Comparison of ENCODE assay signal across 8 mouse cellular contexts in the genomic region with DNA sequence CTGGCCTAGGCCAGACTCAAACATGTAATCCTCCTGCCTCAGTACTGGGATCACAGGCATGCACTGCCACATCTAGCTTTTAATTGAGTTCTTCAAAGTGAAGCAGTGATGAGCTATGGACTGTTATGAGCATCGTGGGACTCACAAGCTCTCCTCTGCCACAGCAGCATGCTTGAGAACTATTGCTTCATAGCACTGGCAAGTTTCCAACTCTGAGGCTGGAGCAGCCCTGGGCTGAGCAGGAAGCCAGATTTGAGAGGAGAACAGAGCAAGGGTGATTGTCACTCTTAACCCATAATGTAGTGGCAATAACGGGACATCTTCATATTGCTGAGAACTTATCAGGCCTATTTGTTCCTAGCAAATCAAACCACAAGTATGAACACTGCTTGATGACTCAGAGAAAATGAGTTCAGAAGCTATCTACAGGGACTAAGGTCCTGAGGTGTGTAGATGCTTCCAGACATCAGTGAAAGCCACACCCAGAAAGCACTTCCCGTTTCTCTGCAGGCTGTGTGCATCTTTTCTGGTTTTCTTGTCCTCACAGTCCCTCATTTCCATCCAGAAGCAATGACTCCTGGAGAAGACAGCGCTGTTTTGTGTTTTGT. TPM values are rescaled to one million over a fixed set of nuclear protein-coding genes. Genes with fewer than 3 reads are reported as not detected.
DNase-seq lines count a peak whose midpoint lies in the region; ATAC-seq and TF ChIP-seq lines count a peak whose summit lies in the region.
"Had no signal": no experiment of that assay in that cellular context is flagged by ENCODE, and none has a peak within 500 bp of the region (broad histone marks: within the 10 kb centered on the region; RNA-seq: fewer than 3 reads in every experiment).

No protein-coding gene starts in this region.

- peak; percentile 76; the same call in 1 of the 2 replicates for ATAC-seq in neural tube, embryonic 13.5 days (ENCODE audit: low read depth)
- ATAC-seq in granulocyte monocyte progenitor cell, adult 5-6 weeks (replicated peaks; ENCODE audit: poor library complexity, severe bottlenecking), result peak; percentile 88
- peak; percentile 76; the same call in 1 of the 2 replicates for ATAC-seq in stomach, postnatal 0 days (ENCODE audit: low FRiP score, low TSS enrichment)

- DNase-seq in neural tube, embryonic 10.5 days (ENCODE audit: extremely low spot score, low spot score), result no peak
- peak; percentile 9 for DNase-seq in cerebellum, adult 11 months
- peak; percentile 49 to 55 for DNase-seq in kidney, postnatal 36 days
- DNase-seq in stomach, postnatal 0 days (ENCODE audit: low spot score), result peak; percentile 15
- no peak for DNase-seq in spleen, adult 12 weeks (ENCODE audit: low spot score)

- no peak overlapping the region for H3K4me2 ChIP-seq in neural tube, embryonic 13.5 days
- H3K4me2 ChIP-seq in stomach, postnatal 0 days (replicated peaks; ENCODE audit: low read depth), result no peak overlapping the region

- no peak overlapping the region for H3K9ac ChIP-seq in neural tube, embryonic 13.5 days
- H3K9ac ChIP-seq in stomach, postnatal 0 days (ENCODE audit: low read length), result no peak overlapping the region

- peaks cover 13% of the 10 kb centered on the region for H3K36me3 ChIP-seq in neural tube, embryonic 13.5 days
- H3K36me3 ChIP-seq in stomach, postnatal 0 days (ENCODE audit: control insufficient read depth, insufficient read depth, low read length), result no peaks in the 10 kb centered on the region

- no peak overlapping the region for H3K27ac ChIP-seq in neural tube, embryonic 13.5 days (replicated peaks)
- no peak overlapping the region for H3K27ac ChIP-seq in stomach, postnatal 0 days (replicated peaks)

- no peaks in the 10 kb centered on the region for H3K27me3 ChIP-seq in neural tube, embryonic 13.5 days
- H3K27me3 ChIP-seq in stomach, postnatal 0 days (ENCODE audit: control insufficient read depth, insufficient read depth, low read length), result no peaks in the 10 kb centered on the region

- H3K4me3 ChIP-seq in neural tube, embryonic 13.5 days, result no peak overlapping the region
- no peak overlapping the region for H3K4me3 ChIP-seq in stomach, postnatal 0 days (ENCODE audit: low read depth, low read length)
- H3K4me3 ChIP-seq: megakaryocyte, embryonic 14.5 days had no signal

- H3K9me3 ChIP-seq in neural tube, embryonic 13.5 days, result no peaks in the 10 kb centered on the region
- no peaks in the 10 kb centered on the region for H3K9me3 ChIP-seq in stomach, postnatal 0 days (ENCODE audit: control insufficient read depth, low read length)

- H3K4me1 ChIP-seq in neural tube, embryonic 13.5 days (replicated peaks), result no peaks in the 10 kb centered on the region; the same call in 1 of the 2 replicates
- H3K4me1 ChIP-seq in stomach, postnatal 0 days (replicated peaks; ENCODE audit: control insufficient read depth, insufficient read depth), result no peaks in the 10 kb centered on the region
- H3K4me1 ChIP-seq: megakaryocyte, embryonic 14.5 days had no signal

- 80% methylated on average over 4 of the region's 4 CpGs for WGBS in neural tube, embryonic 13.5 days
- 60% methylated on average over 4 of the region's 4 CpGs for WGBS in stomach, postnatal 0 days

- TF ChIP-seq CTCF in stomach, postnatal 0 days (IDR thresholded peaks at IDR 0.05; ENCODE audit: low read depth), result no peak

- TF ChIP-seq EP300 in stomach, postnatal 0 days (optimal IDR thresholded peaks at IDR 0.05), result no peak

RNA-seq across cellular contexts. Expression of gene Nkrf, which starts 37.2 kb away (rescaled TPM):
- 13.6 and 15.5 TPM in 2 replicates for polyA plus RNA-seq in neural tube, embryonic 13.5 days (2015; fragmentation: Nextera tagmentation; extraction: Ambion mirVana)
- total RNA-seq in granulocyte monocyte progenitor cell, adult 5-6 weeks (2014; fragmentation: Nextera tagmentation), result 17.9 and 19.6 TPM in 2 replicates
- total RNA-seq in granulocyte monocyte progenitor cell, adult 5-6 weeks (2017), result 12.9 and 14.1 TPM in 2 replicates
- 0.79 and 0.94 TPM in 2 replicates for polyA plus RNA-seq in stomach, postnatal 0 days (2015; fragmentation: Nextera tagmentation; extraction: Ambion mirVana)

RNA-seq across cellular contexts. Expression of gene Sept6, which starts 51.7 kb away (rescaled TPM):
- 77.9 and 85.3 TPM in 2 replicates for polyA plus RNA-seq in neural tube, embryonic 13.5 days (2015; fragmentation: Nextera tagmentation; extraction: Ambion mirVana)
- total RNA-seq in granulocyte monocyte progenitor cell, adult 5-6 weeks (2014; fragmentation: Nextera tagmentation), result 34.2 and 37.0 TPM in 2 replicates
- total RNA-seq in granulocyte monocyte progenitor cell, adult 5-6 weeks (2017), result 39.6 and 44.2 TPM in 2 replicates
- 7.7 and 8.1 TPM in 2 replicates for polyA plus RNA-seq in stomach, postnatal 0 days (2015; fragmentation: Nextera tagmentation; extraction: Ambion mirVana)

Comparison
In these comparisons a context has a peak if more than half of its experiments do, and no peak if none do; other contexts are left out.
1. DNase-seq: peak in cerebellum, adult 11 months (single experiment), kidney, postnatal 36 days (2 of 2) and stomach, postnatal 0 days (single experiment); none in neural tube, embryonic 10.5 days (single experiment) and spleen, adult 12 weeks (single experiment).
2. Peak in every context shown above with its lines, with median percentiles within 50 percentile points of each other: ATAC-seq.